Mouse (Mus musculus) spleen, embryonic (tissue): ENCODE measurements around the gene Pycard.
"Not testable (repeated sequence)": the region's sequence is repeated elsewhere in the genome, so short reads cannot be mapped to it uniquely, and the experiment has no call there.

Experiments used
- CTCF ChIA-PET: fragments of 350-600 bp; sonication (Branson Sonifier 250); formaldehyde crosslinking; loops from one replicate; lab custom pipeline; 2022; lab: Charles Lee

Gene Pycard

DNA sequence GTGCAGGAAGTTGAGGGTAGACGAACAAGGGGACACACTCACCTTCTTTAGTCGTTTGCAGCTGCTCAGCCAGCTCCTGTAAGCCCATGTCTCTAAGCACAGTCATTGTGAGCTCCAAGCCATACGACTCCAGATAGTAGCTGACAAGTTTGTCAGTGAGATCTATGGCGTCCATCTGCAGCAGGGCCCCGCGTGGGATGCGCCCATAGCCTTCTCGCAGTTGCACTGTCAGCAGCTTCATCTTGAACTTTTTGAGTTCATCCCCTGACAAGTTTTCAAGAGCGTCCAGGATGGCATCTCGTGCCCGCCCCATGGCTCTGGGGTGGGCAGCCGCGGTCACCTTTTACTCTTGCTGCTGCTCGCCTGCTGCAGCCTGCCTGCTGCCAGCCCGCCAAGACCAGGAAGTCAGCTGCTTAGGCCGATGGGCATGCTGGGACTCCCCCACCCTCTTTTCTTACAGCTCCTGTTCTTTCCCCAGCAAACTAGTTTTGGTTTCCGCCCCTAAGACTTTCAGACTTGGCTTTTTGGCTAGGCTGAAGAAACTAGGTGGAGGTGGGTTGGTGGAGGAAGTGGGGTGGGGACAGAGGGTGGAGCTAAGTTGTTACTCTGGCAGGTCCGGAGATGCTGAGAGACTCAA lies at the start of gene Pycard:
TSS of gene Pycard (minus strand) at position 527 of the 637 bp plus-strand sequence.
- CTCF ChIA-PET = interaction anchor here (0.7 kb wide), 1 partner anchor 25 kb away, joined by 3 read pairs; no protein-coding TSS in a partner anchor

DNA sequence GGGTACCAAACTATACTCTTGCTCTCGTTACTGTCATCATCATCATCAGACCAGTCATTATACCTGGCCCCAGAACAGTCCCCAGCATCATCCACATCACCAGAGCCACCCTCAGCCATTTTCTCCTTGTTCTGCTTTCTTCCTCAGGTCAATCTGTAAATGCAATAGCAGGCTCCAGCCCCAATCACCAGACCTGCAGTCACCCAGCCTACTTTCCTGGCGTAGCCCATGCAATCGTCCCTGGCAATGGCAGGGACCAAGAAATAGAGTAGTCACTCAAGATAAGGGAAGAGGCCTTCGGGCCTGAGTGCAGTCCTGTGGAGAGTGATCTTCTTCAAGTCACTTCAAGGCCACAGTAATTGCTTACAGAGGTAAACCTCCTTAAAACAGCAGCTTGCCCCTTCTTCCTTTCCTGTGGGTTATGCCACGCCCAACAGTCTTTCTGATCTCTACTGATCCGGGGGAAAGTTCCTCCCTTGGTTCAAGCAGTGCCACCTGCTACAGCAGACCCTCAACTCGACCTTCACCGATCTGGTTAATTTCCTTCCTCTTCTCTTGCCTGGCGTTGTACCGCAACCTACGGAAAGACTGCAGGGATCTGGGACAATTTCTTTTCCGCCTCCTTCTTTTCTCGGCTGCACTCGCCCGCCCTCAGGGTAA lies 48.6 kb upstream of the Pycard start:
- CTCF ChIA-PET = not testable (repeated sequence)

DNA sequence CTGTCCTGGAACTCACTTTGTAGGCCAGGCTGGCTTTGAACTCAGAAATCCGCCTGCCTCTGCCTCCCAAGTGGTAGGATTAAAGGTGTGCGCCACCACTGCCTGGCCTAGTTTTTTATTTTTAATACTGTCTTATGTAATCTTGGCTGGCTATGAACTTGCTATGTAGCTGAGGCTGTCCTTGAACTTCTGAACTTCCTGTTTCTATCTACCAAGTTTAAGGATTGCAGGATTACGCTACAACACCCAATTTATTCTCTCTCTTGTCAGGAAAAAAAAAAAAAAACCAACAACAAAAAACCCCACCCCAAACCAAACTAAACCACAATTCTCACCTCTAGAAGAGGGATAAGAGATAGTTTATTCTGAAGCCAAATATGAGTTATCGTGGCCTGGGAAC lies 39.9 kb upstream of the Pycard start:
- CTCF ChIA-PET = interaction anchor here (0.6 kb wide), 1 partner anchor 92 kb away, joined by 5 read pairs; no protein-coding TSS in a partner anchor

DNA sequence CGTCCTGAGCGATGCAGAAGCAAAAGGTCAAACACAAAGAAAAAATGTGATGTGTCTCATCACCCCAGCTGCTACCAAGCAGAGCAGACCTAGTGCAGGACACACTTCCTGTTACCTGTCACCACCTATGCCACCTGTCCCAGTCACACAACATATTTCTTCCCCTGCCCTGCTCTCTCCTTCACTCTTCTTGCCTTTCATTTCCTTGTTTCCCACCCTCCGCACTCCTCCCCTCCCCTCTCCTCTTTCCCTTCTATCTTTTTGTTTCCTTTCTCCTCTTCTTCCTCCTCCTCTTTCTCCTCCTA lies 39.3 kb upstream of the Pycard start:
- CTCF ChIA-PET = no interaction called here

DNA sequence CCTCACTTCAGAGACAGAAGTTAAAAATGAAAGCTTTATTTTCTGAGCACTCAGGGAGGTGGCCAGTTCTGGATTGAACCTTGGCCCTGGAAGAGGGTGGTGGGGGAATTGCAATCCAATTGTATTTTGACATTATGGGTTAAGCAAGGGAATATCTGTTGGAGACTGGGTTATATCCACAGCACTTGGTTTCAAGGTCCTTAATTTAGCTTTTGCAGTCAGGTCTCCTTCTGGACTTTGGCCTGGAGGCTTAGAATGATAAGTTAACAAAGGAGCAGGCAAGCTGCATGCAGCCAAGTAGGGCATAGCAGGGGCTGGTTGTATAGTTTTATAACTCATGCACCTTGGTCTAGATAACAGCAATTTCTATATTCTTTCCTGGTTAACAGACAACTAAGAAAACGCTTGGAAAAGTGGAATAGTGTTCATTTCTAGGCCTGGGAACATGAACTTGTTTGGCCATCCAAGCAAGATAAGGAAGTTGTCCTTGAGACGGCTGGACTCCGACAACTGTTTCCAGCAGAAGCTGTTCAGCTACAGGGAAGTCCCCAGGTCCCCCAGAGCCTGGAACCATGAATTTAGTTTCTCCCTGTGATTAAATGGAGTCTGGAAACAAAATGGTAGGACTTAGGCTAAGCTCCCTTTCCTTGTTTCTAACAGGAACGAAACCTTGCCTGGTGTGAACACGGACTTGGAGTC lies 38.8 kb upstream of the Pycard start:
- CTCF ChIA-PET = no interaction called here

DNA sequence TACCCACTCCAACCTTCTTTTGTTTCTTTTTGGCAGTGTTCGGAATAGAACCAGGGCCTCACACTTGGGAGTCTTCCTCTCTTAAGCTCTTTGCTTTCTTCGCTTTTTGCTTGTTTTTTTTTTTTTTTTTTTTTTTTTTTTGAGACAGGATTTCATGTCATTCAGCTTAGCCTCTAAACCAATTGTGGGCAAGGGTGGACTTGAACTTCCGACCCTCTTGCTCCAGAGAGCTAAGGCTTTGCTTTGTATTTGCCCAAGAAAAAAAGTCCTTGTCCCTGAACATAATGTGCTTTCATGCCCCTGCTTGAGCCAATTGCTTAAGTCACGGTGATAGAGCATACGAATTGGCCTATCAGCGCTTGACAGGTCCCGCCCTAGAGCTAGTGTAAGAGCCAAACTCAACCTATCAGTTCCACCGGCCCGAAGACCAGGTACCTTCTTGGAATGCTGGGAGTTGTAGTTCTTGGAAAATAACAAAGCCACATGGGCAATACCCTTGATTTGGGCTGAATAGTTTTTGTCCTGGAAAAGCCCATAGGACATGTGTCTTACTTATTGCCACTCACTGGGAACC lies 37.8 kb upstream of the Pycard start:
- CTCF ChIA-PET = no interaction called here

DNA sequence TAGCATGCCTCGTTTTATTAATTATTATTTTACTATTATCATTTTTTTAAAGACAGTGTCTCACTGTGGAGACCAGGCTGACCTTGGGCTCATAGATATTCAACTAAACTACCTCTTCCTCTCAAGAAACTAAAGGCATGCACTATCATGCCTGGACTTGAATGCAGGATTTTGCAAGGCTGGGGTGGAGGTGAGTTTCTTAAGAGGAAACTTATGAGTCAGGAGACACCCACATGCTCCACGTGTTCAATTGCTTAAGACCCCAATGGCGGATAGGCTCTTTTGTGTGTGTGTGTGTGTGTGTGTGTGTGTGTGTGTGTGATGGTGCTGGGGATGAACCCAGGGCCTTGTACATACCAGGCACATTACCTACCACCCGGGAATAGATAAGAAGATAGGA lies 31.7 kb upstream of the Pycard start:
- CTCF ChIA-PET = interaction anchor here (0.6 kb wide), 1 partner anchor 42 kb away, joined by 5 read pairs; no protein-coding TSS in a partner anchor

DNA sequence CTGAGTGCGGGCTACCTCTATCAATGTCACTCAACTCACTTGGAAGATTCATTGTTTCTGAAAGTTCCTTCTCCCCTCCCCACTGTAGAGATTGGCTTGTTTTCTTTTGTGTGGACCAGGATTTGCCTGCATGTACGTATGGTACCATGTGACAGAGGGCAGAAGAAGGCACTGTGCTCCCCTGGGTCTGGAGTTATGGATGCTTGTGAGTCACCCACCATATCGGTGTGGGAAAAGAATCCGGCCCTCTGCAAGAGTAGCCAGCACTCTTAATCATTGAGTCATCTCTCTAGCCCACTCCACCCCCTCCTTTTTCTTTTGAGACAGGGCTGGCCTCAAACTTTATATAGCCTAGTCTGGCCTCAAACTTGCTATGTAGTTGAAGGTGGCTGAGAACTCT lies 31.3 kb upstream of the Pycard start:
- CTCF ChIA-PET = interaction anchor here (0.6 kb wide), 1 partner anchor 42 kb away, joined by 5 read pairs; no protein-coding TSS in a partner anchor

DNA sequence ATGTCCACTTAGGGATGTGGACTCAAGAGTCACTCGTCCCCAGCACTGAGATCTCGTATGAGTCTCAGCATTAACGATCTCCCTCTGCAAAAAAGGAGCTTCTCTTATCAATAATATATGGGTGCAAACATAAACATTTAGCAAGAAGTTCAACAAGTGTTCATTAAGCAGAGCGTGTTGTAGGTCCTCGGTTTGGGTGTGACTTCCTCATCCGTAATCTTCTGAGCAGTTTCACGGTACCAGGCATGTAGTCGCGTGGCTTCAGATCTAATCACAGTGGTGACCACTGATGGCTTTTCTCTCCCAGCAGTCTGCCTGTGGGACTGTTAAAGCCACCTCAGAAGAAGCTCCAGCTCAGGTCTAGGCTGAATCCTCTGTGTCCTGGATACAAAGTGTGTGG lies 30.7 kb upstream of the Pycard start:
- CTCF ChIA-PET = no interaction called here

DNA sequence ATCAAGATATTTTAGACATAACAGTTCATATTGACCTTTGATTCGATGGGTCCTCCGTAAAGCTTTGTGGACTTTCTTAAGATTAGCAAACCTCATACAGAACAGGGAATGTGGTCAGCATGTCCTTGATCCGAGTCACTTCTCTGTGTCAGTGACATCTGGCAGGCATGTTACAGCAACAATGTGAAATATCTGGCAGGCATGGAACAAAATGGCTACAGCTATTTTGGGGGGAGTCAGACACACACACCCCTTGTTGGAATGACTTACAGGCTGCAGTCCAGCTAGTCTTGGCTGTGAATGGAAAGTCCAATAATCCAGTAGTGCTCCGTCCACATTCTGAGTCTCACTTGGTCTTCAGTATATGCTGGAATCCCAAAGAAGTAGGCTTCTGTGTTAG lies 29.9 kb upstream of the Pycard start:
- CTCF ChIA-PET = no interaction called here

DNA sequence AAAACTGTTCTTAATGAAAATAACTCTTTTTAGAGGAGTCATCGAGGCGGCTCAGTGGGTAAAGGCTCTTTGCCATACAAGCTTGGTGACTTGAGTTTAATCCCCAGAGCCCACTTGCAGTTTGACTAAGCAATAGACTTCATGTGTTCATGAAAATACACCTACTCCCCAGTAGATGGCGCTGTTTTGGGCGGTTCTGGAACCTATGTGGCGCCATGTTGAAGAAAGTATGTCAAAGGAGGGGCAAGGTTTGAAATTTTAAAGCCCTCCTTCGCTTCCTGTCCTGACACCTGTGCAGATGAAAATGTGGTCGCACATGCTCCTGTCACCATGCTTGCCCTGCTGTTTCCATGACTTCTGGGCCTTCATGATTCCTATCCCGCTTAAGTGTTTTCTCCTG lies 29.3 kb upstream of the Pycard start:
- CTCF ChIA-PET = interaction anchor here (0.5 kb wide), 1 partner anchor 39 kb away, joined by 3 read pairs; the partner anchor contains the start of genes Gm49368 and Itgam

DNA sequence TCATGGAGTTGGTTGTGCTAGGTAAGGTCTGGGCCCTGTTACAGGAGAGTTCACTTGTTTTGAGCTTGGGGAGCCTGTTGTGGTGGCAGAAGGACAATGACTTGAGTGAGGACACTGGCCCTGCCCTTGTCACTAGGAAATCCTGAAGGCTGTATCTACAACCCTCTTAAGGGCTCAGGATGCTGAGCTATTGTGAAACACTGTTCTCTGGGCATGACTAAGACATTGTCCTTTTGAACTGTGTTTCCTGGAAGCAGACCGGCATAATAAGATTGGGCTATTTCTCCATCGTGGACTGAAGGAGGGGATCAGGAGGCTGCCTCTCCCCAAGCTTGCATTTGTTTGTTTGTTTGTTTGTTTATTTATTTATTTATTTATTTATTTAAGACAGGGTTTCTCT lies 25.5 kb upstream of the Pycard start:
- CTCF ChIA-PET = interaction anchor here (0.5 kb wide), 1 partner anchor 224 kb away, joined by 4 read pairs; no protein-coding TSS in a partner anchor

DNA sequence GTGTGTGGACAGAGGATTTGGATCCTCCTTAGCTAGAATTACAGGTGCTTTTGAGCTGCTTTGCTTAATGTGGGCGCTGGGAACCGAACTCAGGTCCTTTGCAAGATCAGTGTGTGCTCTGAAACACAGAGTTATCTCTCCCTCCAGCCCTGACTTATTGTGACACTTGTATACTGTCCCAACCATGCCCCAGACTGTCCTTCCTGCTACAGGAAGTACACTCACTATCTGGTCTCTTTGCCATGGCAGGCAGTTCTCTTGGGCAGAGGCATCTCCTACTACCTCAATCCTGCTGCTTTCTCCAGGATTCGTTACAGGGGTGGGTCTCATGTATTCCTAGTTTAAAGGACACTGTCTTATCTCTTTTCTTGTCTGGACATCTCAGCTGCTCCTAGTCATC lies 24.6 kb upstream of the Pycard start:
- CTCF ChIA-PET = no interaction called here

DNA sequence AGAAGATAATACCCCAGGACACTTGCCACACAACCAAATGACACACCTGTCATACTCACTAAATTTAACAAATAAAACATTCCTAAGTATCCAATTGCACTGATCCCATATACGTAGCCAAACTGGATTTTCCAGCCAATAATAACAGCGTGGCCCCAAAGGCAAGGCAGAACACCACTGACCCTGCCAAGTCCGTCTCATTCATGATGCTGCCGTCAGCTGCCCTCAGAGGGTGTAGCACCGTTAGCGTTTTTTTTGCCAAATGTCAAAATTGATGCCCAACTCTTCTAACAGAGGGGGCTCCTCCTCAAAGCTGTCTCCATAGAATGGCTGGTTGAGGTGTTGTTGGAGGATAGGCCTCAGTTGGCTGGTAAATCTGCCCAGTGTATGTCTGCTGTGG lies 23.0 kb upstream of the Pycard start:
- CTCF ChIA-PET = interaction anchor here (0.6 to 0.7 kb wide), 2 partner anchors 41 to 550 kb away, joined by 3 read pairs; no protein-coding TSS in a partner anchor

DNA sequence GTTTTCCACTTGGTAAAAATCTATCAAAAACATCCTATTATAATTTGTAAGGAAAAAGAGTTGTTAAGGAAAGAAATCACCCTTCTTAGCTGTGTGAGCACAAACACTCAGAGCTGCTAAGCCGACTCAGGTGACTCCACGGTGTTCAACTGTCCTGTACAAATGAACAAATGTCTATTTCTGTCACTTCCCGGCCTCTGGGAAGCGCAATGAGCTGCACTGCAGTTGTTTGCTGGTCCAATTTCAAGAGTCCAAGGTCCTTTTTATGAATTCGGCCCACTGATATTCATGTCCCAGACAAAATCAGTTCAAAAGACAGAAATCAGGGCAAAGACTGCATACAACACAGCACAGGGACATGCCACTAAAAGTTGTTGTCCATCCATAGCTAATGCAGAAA lies 22.5 kb upstream of the Pycard start:
- CTCF ChIA-PET = not testable (repeated sequence)

DNA sequence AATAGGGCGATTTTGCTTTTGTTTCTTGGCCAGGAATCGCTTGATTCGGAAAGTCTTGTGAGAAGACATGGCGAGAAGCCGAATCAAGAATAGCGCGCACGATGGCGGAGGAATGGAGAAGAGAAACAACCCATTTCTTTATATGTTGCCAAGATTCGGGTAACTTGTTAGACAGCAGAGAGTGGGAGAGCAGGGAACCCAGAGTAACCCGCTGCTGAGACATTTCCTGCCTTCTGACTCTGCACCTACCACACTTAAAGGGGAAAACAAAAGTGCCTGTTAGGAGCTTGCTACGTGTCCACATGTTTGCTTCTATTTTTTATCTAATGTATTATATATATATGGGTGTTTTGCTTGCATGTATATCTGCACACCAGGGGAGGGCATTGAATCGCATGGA lies 19.4 kb upstream of the Pycard start:
- CTCF ChIA-PET = no interaction called here

DNA sequence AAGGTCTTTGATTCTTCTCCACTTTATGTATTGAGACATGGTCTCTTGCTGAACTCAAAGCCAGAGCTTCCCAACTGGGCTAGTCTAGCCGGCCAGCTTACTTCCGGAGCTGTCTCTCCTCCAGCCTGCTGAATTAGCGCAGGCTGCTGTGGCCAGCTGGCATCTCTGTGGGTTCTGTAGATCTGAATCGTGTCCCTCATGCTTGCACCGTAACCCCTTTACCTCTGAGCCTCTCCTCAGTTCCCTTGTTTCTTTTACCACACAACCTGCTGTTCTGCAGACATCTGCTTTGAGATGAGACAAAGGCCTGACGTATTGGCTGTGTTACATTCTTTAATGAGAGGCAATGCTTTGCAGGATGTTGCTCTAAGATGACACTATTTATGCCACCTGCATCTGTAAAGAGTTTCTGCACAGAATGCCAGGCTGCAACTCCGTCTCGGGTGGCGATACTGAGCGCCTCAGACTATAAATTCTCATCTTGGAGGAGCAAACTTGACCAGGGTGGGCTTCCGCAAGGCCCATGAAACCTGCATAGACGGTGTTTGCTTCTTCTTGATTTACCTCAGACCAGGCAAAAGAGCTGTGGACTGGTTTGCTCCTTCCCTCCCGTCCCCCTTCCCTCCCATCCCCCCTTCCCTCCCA lies 18.6 kb upstream of the Pycard start:
- CTCF ChIA-PET = interaction anchor here (0.6 kb wide), 1 partner anchor 11 kb away, joined by 9 read pairs; no protein-coding TSS in a partner anchor

DNA sequence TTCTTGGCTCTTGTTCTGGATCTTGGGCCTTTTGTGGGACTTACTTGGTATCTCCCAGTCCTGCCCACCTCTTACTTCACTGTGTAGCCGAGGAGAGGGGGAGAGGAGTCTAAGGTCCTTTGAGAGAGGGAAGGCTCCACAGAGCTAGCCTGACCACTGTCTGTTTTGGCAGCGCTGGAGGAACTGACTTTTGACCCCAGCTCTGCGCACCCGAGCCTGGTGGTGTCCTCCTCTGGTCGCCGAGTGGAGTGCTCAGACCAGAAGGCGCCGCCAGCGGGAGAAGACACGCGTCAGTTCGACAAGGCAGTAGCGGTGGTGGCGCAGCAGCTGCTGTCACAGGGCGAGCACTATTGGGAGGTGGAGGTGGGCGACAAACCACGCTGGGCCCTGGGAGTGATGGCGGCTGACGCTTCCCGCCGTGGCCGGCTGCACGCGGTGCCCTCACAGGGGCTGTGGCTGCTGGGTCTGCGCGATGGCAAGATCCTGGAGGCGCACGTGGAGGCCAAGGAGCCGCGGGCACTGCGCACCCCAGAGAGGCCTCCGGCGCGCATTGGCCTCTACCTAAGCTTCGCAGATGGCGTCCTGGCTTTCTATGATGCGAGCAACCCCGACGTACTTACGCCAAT lies 16.2 kb upstream of the Pycard start:
- CTCF ChIA-PET = no interaction called here

DNA sequence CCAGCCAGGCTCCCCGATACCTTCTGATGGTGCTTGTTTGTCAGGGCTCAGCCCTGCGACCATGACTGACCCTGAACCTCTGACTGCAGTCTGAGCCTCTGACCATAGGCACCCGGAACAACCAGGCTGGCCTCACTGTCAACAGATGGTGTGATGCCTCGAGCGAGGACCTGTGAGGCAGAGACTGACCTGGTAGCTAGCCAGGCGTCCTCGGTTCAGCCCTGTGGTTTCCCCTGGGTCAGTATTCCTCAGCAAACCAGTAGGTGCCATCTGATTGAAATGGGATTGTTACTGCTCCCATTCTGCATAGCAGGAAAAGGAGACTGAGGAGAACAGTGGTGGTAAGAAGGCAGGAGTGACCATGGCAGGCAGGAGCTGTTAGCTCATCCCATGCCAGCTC lies 12.5 kb upstream of the Pycard start:
- CTCF ChIA-PET = no interaction called here

DNA sequence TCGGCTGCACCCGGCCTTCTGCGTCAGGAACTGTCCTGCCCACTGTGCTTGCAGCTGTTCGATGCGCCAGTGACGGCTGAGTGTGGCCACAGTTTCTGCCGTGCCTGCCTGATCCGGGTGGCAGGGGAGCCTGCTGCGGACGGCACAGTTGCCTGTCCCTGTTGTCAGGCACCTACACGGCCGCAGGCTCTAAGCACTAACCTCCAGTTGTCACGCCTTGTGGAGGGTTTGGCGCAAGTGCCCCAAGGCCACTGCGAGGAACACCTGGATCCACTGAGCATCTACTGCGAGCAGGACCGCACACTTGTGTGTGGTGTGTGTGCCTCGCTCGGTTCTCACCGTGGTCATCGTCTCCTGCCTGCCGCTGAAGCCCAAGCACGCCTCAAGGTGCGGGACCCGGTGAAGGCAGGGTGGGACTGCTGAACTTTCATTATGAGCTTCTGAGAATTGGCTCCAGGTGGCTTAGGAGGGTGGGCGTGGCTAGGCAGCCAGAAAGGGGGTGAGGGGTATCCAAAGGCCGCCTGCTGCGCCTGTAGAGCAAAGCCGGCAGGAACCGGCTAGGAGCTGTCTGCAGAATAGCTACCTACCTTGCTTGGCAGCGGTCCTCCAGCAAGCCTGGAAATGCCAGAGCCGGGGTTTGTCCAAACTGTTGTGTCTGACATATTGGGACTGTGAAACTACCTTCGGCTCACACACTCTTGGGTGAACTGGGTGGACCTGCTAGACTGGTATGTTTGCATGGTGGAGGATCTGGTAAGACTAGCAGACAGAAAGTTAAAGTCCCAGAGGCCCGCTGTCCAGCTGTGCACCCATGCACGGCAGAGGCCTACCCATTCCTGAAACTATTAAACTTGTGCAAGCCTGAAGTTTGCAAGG lies 11.1 kb upstream of the Pycard start:
- CTCF ChIA-PET = interaction anchor here (0.5 kb wide), 1 partner anchor 406 kb away, joined by 3 read pairs; no protein-coding TSS in a partner anchor
